Mouse (Mus musculus) neutrophil, adult 59 days (primary cell): Measurements from ENCODE around the gene Erh. TPM values are rescaled to one million over a fixed set of nuclear protein-coding genes. Genes with fewer than 3 reads are reported as not detected.

ENCODE experiments used
- total RNA-seq, 2 experiments: library from RNA; stranded (reverse); gene quantifications; 1 replicate in 1 of 2; 2 replicates in 1 of 2; pipeline ENCODE4 v1.2.4; 2023

Gene Erh
- 10 to 100 TPM; 24.2 to 28.9 TPM for total RNA-seq

GRCm38 (mm10) chr12:80643693-80644505 is at the start of gene Erh, which contains the start of gene Slc39a9:
Gene Erh, minus strand, starts transcription at chr12:80644341.
Gene Slc39a9, plus strand, starts transcription at chr12:80643883.

GRCm38 (mm10) chr12:80692269-80692972 is 48.3 kb upstream of the Erh start, which contains the start of gene Plekhd1:
Gene Plekhd1, plus strand, starts transcription at chr12:80692591.

Other genes starting within 250 kb of the Erh start
- gene Dcaf5, start 207.7 kb downstream of the Erh start, total RNA-seq, result 10 to 100 TPM; 29.0 to 29.2 TPM
- gene Exd2, start 181.2 kb downstream of the Erh start, total RNA-seq, result 10 to 100 TPM in 1 of 2 experiments, 1 to 10 TPM in 1; 9.4 to 11.2 TPM
- not detected for gene Galnt16, start 126.1 kb downstream of the Erh start, total RNA-seq
- gene Slc39a9, start 458 bp downstream of the Erh start, total RNA-seq, result 10 to 100 TPM; 15.7 to 18.0 TPM
- under 1 TPM in 1 of 2 experiments, not detected in 1; 0.18 TPM for gene Plekhd1, start 48.2 kb upstream of the Erh start, total RNA-seq
- not detected for gene Ccdc177, start 116.3 kb upstream of the Erh start, total RNA-seq
- gene Susd6, start 146.2 kb upstream of the Erh start, total RNA-seq, result 10 to 100 TPM; 79.1 to 81.9 TPM